Mouse (Mus musculus): ENCODE measurements at regions not wholly inside any gene's neighbourhood (a gene's known extent, or its start where the extent isn't known, plus 50 kb on each side); places are given as distances from the start of the nearest gene placed in this dataset.
A peak's percentile ranks its signal among the peaks of the same experiment; 100 is the strongest.

DNA sequence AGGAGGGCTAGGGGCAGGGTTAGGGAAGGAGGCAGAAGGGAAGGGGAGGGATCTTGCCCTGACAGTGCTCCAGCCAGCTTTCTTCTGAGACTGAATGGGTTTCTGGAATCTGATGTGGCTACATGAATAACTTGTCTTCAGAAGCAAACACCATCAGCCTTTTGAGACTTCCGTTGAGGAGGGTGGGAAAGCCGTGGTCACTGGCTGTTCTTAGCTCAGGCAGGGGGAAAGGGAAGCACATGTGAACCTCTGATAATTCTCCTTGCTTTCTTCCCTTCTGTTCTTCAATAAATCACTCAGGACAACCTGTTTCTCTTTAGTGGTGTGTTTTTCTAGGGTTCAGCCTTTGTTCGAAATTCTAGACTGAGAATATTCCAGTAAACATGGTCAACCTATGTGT lies 148.9 kb downstream of the Bcl11a start:
- intact Hi-C loops (cut with DNase I): no loop called here
- DNase-seq: no peak

DNA sequence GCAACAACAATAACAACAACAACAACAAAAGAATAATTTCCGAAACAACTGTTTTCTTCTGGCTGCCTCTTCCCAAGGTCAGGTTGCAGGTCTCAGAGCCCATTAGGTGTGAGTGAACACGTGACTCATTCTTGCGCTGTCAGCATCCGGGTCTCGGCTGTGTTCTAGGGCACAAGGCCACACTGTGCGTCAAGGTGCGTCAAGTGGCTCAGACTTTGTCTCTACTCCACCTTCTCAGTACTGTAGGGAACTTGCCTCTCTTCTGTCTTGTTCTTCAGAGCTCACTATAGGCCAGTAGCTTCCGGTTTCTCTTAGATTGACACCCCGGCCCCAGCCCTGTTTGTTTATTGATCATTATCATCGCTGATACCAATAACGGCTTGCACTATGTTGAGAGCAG lies 155.5 kb downstream of the Bcl11a start:
- no peak for DNase-seq
- intact Hi-C loops (cut with DNase I): no loop called here

DNA sequence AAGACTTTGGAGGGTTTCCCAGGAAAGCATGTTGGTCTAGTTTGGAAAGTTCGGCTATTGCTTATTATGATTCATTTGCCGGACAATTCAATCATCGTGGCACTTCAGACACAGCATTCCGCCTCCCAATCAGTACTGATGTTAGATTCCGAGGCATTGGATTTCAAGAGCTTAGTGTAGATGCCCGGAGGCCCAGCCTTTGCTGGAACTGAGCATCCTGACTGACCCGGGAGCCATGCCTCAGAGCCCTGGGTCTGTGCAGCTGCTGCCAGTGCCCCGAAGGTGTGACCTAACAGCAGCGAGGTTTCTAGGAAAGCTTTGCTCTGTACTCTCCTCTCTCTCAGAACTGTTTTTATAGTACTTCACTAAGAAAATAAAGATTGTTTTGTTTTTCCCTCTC lies 156.0 kb downstream of the Bcl11a start:
- intact Hi-C loops (cut with DNase I): no loop called here
- no peak for DNase-seq

DNA sequence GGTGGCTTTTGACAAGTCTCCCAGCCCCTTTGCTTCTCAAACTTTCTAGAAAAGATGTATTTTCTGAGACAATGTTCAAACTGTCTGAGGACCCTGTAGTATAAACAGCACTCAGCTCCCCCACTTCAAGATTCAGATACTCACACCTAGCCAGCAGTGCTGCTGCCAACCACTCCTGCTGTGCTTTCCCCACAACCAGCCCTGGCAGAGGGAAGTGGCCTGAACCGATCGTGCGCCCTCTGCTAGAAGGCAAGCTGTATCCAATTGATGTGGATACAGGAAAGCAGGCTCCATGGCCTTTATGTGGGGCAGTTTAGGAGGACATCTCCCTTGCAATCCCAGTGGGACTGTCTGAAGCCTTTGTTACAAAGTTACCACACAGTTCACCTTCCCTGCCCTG lies 156.6 kb downstream of the Bcl11a start:
- intact Hi-C loops (cut with DNase I): no loop called here
- no peak for DNase-seq

DNA sequence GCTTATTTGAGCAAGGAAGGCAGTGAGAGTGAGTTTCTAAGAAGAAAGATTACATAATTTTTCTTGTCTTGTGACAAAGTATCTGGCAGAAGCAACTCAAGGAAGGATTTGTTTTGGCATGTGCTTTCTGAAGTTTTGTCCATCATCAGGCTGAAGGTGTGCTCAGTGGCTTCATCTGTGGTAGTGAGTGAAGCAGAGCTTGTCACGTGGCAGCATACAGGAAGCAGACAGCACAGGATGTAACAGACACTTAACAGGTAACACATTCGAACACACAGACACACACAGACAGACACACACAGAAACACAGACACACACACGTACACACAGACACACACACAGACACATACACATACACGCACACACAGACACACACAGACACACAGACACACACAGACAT lies 157.5 kb downstream of the Bcl11a start:
- no peak for DNase-seq
- intact Hi-C loops (cut with DNase I): no loop called here

DNA sequence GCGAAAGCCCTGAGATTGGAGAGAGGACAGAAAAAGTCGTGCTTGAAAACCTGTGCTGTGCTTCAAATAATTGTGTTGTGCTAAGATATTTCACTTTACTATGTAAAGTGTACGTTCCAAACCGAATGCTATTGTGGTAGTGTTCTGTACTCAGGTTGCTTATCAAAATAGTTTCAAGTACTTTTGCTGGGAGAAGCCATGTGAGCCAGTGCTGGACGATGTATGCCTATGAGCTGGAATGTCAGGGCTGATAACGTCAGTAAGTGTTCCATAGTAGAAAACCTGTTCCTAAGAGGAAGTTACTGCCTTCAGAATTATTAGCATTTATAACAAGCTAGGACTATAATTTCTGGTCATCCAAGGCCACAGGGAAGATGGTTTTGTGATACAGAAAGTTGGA lies 161.8 kb downstream of the Bcl11a start:
- intact Hi-C loops (cut with DNase I): no loop called here
- no peak for DNase-seq

DNA sequence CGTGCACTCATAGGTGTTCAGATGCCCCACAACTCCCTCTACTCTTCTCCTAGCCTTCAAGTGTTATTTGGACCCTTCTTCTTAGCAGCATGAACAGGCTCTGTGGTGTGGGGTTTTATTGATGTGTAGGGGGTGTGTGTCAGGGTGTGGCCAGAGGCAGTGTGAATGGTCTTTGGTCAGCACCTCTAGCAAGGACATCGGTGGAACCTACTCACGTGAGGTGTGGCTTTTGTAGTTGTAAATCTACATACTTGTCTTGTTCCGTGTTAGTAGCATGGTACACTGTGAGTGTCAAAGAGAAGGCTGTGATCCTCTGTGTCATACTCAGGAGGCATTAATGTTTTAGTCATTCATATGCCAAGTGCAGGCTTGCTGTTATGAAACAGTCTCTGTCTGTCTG lies 164.2 kb downstream of the Bcl11a start:
- no peak for DNase-seq
- intact Hi-C loops (cut with DNase I): no loop called here

DNA sequence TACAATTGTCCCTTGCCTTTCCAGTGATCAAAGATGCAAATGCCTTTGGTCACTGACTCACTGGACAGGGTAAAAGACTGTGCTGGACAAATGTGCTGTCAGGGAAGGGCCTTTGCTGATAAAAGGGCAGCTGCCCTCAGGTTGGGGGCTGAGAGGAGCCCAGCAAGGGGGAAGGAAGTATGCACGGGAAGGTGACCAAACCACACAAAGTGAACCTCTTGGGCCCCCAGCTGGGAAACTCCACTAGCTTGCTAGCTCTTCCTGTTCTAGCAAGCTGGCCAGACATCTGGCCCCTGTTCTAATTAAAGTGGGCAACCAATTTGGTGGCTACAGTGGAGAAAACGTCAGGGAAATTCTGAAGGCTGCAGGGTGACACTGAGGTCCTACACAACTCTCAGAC lies 165.0 kb downstream of the Bcl11a start:
- DNase-seq: no peak
- intact Hi-C loops (cut with DNase I): no loop called here

DNA sequence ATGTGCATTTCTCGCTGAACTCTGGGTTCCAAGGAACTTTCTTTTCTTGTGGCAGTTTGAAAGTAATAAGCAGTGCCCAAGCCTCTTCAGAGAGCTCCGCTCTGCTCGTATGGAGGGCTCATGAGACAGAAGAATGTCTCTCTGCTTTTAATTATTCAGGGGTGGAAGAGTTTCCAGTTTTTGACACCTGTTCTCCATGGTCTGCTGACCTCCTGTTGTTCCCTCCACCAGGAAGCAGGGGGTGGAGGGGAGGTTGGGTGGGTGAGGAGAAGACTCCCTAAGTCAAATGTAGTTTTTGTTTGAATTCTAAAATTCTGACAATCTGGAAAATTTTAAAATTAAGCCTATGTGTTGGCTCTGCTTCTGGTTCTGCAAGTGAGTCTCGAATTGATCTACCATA lies 167.5 kb downstream of the Bcl11a start:
- DNase-seq: no peak
- intact Hi-C loops (cut with DNase I): no loop called here

DNA sequence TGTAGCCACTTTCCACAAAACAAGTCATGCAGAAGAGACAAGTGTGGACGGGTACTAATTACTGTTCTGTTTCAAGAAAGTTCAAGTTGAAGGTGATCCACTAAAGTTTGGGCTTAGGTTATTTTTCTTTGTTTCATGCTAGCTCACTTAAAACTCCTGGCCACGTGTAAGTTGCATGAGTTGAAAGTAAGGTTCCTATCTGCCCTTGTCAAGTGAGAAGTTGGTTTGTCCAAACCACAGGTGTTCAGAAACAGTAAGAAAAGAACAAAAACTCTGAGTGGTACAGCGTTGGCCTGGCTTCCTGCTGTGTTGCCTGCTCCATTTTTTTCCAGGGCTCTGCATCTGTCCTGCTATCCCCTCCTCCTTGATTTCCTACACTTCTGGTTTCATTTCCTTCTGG lies 168.5 kb downstream of the Bcl11a start:
- intact Hi-C loops (cut with DNase I): no loop called here
- DNase-seq: no peak

DNA sequence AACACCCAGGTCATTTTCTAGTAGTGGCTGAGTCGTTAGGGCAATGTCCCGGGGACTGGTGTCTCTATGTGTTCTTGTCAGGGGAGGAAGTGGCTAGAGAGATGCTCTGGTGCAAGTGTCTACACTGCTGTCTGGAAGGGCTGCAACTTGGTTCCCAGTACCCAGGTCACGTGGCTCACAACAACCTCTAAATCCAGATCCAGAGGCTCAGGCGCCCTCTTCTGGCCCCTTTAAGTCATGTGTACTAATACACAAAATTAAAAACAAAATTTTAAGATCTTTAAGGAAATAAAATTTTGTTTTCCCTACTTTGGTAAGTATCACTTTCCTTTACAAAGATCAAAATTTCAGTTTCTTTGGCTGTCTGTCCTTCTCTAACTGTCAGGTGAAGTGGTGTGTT lies 169.4 kb downstream of the Bcl11a start:
- no peak for DNase-seq
- intact Hi-C loops (cut with DNase I): no loop called here

DNA sequence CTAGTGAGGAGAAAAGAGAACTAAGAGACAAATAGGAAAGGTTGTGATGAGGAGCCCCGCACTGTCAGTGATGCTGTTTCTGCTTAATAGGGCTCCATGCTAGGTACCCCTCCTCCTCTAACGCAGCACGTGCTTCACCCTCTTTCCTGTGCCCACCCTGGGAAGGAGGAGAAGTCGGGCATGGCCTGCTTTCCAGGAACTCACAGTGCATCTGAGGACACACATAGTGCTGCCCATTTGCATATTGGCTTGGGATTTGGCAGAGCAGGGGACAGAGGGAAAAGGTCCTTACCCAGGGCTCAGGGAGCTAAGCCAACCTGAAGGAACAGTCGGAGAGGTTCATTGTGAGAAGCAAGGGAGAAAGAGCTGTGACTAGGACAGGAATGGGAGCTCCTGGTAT lies 173.7 kb downstream of the Bcl11a start:
- intact Hi-C loops (cut with DNase I): no loop called here
- no peak for DNase-seq

DNA sequence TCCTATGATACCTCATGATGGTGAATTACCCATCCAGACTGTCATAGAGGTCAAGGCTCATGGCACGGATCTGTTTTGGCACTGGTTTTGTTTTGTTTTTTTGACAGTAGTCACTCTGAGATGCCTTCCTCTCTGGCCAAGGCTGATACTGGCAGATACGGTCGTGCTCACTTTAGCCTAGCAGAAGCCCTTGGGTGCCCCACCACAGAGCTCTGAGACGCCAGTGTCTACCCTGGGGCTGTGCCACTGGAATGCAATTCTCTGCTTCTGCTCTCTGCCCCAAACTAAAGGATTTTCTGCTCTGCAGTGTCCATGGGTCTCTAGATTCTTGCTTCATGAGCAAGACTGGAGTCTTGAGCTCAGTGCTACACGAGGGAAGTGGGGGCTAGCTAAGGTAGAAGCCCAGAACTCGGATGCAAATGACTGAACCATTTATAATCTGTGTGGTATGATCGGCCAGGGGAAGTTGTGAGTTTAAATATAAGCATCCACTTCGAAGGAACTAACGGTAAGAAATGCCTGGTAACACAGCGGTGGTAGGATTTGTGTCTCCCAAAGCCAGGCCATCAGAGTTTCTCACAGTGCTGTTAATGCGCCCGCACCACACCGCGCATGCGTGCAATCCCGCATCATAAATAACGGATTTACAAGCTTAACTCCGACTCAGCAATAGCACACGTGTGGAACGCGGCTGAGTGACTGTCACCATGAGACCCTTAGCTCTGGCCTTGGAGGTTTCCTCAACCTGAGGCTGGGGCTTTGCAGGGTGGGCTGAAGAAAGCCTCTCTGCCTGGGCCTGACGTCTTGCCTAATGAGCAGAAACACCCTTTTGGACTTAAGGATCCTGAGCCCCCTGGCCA lies 177.6 kb downstream of the Bcl11a start:
- DNase-seq: no peak
- intact Hi-C loops (cut with DNase I): no loop called here

DNA sequence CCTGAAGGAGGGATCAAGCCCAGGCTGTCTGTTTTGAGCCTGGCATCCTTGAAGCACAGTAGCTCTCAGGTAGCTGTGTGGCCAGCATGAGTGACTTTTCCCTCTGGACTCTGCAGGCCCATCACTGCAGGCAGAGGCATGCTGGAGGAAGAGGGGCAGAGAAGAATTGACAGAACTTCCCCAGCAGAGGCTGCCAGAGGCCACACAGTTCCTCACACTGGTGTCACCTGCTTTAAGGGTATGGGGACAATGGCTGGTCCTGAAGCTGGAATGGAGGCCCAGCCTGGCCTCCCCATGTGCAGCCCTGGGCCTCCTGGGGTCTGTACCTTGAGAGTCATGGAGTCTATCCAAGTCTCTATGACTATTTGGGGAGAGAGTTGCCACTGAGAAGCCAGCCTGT lies 179.9 kb downstream of the Bcl11a start:
- intact Hi-C loops (cut with DNase I): no loop called here
- no peak for DNase-seq

DNA sequence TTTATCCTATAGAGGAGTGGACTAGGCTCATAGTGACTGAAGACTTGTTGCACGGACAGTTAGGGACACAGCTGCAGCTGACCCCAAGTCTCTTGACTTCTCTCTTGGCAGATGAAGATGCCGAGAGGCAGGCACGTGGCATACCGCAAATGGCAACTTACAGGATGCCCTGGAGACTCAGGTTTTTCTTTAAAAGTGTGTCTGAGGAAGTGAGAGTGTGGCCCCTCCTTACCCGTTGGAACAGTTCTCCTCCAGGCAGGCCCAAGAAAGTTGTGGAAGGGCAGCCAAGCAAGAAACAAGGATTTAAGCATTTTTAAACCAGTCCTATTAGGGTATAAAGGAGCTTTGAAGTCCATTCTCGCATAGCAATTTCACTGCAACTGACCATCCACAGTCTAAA lies 180.5 kb downstream of the Bcl11a start:
- intact Hi-C loops (cut with DNase I): no loop called here
- no peak for DNase-seq

DNA sequence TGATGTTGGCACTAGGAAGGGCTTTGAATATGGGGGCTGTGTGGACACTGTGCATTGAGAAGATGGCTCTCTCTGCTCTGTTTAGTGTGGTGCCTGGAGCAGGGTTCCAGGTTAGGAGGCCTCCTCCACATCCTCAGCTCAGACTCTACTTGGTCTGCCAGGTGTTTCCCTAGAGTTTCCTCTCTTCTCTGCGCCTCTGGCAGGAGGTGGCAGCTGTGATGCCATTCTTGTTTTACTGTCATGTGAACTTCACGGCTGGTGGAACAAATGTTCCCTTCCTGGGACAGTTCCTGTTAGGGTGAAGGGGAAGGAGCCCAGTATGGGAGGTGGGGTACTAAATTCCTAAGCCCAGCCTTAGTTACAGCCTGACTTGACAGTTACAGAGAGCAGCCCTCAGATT lies 181.8 kb downstream of the Bcl11a start:
- intact Hi-C loops (cut with DNase I): no loop called here
- DNase-seq: no peak

DNA sequence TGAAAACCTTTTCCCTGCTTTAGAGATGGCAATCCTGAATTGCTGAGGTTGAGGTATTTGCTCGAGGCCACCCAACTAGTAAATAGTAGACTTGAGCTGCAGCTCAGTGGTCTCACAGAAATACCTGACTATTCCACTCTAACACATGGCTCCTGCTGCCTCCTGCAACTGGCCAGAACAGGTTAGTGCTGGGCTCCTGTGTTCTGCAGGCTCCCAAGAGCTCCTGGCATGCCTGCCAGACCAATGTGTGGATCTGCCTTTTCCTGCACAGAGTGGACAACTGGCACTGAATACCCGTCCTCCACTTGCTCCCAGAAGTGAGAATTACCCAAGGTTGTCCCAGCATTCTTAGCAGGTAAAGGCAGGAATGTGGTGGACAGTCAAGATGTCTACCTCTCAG lies 191.2 kb downstream of the Bcl11a start:
- intact Hi-C loops (cut with DNase I): no loop called here
- DNase-seq: no peak

DNA sequence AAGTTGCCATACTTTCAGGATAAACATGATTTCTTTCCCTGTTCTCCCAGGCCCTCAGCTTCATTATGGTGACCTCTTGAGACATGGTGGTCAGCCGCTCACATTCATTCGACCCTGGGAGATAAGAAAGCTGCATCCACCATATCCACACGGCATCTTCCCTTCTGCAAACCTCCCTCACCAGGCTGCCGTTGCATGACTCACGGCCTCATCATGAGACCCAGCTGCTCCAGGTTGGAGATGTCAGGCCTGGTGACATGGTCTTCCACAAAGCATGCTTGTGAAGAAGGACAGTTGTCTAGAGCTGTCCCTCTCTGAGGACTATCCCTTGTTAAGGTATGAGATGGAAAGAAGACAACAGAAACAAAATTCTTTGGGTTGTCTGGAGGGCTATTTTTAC lies 203.8 kb downstream of the Bcl11a start:
- no peak for DNase-seq
- intact Hi-C loops (cut with DNase I): no loop called here

DNA sequence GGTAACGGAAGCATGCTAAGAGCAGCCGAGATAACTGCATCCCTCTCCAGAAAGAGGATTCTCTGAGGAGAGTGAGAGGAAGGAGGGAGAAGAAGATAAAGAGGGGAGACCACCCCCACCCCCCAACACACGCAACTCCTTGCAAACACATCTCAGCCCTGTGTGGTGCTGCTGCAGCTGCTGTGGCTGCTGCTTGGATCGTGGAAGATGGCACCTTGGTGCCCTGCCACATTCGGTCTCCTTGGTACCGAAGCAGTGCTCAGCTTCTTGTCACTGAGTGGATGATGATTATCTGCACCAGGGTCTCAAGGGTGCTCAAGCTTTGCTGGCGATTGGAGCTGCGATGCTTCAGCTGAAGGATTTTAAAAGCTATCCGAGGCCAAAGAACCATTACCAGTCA lies 204.7 kb downstream of the Bcl11a start:
- intact Hi-C loops (cut with DNase I): no loop called here
- DNase-seq: no peak

DNA sequence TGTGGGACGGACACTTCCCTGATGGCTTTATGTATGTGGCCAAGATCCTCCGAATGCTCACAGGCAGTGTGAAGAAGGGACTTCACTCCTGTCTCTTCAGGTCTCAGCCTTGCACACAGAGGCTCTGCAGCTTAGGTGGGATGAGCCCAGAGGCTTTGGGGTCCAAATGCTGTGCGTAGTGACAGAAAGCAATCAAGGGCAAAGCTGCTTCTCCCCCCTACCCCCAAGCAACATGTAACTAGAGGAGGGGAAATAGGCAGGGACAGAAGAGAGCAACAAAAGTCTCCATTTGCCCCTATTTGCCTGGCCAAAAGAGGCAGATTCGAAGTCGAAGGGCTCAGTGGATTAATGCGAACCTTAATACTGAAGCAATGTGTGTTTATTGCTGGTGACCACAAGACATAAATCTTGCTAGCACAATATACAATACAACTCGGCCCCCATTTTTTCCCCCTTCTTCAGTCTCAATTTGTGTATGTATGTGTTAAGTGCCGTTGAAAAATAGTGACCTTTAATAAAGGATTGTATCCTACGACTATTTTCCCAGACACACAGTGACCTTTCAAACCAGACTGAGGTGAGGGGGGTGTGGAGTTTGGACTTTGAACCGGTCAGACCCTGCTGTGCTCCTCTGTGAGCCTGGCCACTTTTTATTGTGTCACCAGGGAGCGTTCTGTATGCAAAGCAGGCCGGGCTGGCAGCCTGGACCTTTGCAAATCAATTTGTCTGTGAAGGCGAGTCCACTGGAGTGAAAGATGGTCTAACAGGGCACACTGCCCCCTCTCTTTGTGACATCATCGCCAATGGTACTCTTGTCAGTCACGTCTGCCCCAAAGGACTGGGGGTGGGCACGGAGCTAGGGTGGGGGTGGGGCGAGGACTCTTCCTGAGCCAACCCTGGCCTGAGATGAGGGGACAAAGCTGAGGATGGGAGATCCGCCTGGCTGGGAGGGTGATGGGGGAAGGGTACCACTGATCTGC lies 208.6 kb downstream of the Bcl11a start:
- DNase-seq: peak; percentile 61
- intact Hi-C loops (cut with DNase I): no loop called here

DNA sequence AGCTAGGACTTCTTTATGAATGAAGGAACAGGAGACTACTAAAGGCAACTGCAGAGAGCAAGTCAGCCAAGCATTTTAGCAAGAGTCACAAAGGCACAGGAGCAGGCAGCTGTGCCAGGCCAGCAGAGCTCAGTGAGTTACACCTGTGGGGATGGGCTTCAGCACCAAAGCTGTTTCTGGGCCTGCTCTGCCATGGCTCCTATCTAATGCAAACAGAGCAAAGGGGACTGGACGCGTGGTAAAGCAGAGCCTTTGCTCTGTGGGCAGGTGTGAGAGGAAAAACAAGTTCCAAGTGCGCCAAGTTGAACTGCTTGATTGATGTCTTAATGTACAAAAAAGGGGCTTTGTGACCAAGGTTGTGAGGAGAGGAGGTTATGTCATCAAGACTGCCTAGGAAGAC lies 215.4 kb downstream of the Bcl11a start:
- DNase-seq: no peak
- intact Hi-C loops (cut with DNase I): no loop called here

Measured in left cerebral cortex, postnatal 4 days (tissue).